16 mouse cellular contexts compared by ENCODE assay signal in genomic region chr4:141269080-141269479, GRCm38 (mm10). TPM values are rescaled to one million over a fixed set of nuclear protein-coding genes. Genes with fewer than 3 reads are reported as not detected.
DNase-seq lines count a peak whose midpoint lies in the region; ATAC-seq and TF ChIP-seq lines count a peak whose summit lies in the region.
"Had no signal": no experiment of that assay in that cellular context is flagged by ENCODE, and none has a peak within 500 bp of the region (broad histone marks: within the 10 kb centered on the region; RNA-seq: fewer than 3 reads in every experiment).

No protein-coding gene starts in this region.

- no peak overlapping the region for H3K9ac ChIP-seq in liver, adult 2 months (ENCODE audit: low read depth, low read length)
- no peak overlapping the region for H3K9ac ChIP-seq in liver, embryonic 11.5 days (ENCODE audit: low read depth, low read length)
- H3K9ac ChIP-seq: intestine, embryonic 15.5 days; limb, embryonic 12.5 days; lung, embryonic 15.5 days had no signal

- H3K9me3 ChIP-seq in liver, embryonic 11.5 days (ENCODE audit: control insufficient read depth, low read length), result no peaks in the 10 kb centered on the region
- H3K9me3 ChIP-seq: intestine, embryonic 15.5 days; lung, embryonic 15.5 days had no signal

- H3K27ac ChIP-seq in liver, adult 2 months (replicated peaks; ENCODE audit: insufficient read depth, low read depth, low read length), result no peak overlapping the region
- no peak overlapping the region for H3K27ac ChIP-seq in liver, embryonic 11.5 days (ENCODE audit: low read depth, low read length)
- H3K27ac ChIP-seq: intestine, embryonic 15.5 days; limb, embryonic 12.5 days; lung, embryonic 15.5 days had no signal

- no peak for ATAC-seq in liver, embryonic 11.5 days (replicated peaks; ENCODE audit: low FRiP score)
- ATAC-seq: intestine, embryonic 15.5 days had no signal

- TF ChIP-seq CTCF in liver, adult 2 months (IDR thresholded peaks at IDR 0.05; ENCODE audit: low read depth, low read length), result peak; percentile 13; the same call in 1 of the 2 replicates

- no peaks in the 10 kb centered on the region for H3K79me2 ChIP-seq in liver, adult 2 months (ENCODE audit: control insufficient read depth, insufficient read depth, low read length)

- no peak overlapping the region for H3K4me2 ChIP-seq in liver, embryonic 11.5 days
- H3K4me2 ChIP-seq: intestine, embryonic 15.5 days; limb, embryonic 12.5 days; lung, embryonic 15.5 days had no signal

- 72% methylated on average over 6 of the region's 6 CpGs for WGBS in liver, adult 2 months
- WGBS in liver, embryonic 11.5 days, result 55% methylated on average over 6 of the region's 6 CpGs

- no peaks in the 10 kb centered on the region for H3K27me3 ChIP-seq in liver, adult 2 months (ENCODE audit: control insufficient read depth, insufficient read depth, low read length)
- peaks cover 7% of the 10 kb centered on the region for H3K27me3 ChIP-seq in liver, embryonic 11.5 days (replicated peaks; ENCODE audit: control insufficient read depth, insufficient read depth, low read length)
- H3K27me3 ChIP-seq: intestine, embryonic 15.5 days; lung, embryonic 15.5 days had no signal

- no peaks in the 10 kb centered on the region for H3K36me3 ChIP-seq in liver, adult 2 months (ENCODE audit: control insufficient read depth, insufficient read depth, low read length)
- H3K36me3 ChIP-seq in liver, embryonic 11.5 days (ENCODE audit: control insufficient read depth, insufficient read depth, low read length), result no peaks in the 10 kb centered on the region
- H3K36me3 ChIP-seq: intestine, embryonic 15.5 days; limb, embryonic 12.5 days; lung, embryonic 15.5 days had no signal

- peaks cover 8% of the 10 kb centered on the region for H3K4me1 ChIP-seq in liver, adult 2 months (ENCODE audit: control insufficient read depth, insufficient read depth, low read length)
- H3K4me1 ChIP-seq in liver, embryonic 11.5 days (replicated peaks; ENCODE audit: control insufficient read depth, insufficient read depth, low read length), result no peaks in the 10 kb centered on the region; the same call in 1 of the 2 replicates

- TF ChIP-seq POLR2A in liver, adult 2 months (IDR thresholded peaks at IDR 0.05; ENCODE audit: extremely low read depth, insufficient read depth, low read length), result no peak

- intact Hi-C loops in heart, postnatal 25 days (cut with DNase I), result loop anchor here (5.0 kb wide), 1 partner anchor 67 kb away; no protein-coding TSS in a partner anchor

- no peak overlapping the region for H3K4me3 ChIP-seq in liver, adult 2 months (ENCODE audit: insufficient read depth, low read depth, low read length)
- H3K4me3 ChIP-seq in liver, embryonic 11.5 days (ENCODE audit: low read depth, low read length), result no peak overlapping the region
- H3K4me3 ChIP-seq: erythroblast, embryonic 14.5 days; intestine, embryonic 15.5 days; limb, embryonic 12.5 days; lung, embryonic 15.5 days had no signal

- no peak for DNase-seq in liver, adult 2 months (ENCODE audit: extremely low read depth, low read depth, low spot score)
- no peak for DNase-seq in liver, embryonic 11.5 days (ENCODE audit: low spot score)
- peak; percentile 37 for DNase-seq in ES-CJ7 (ENCODE audit: low read depth, low spot score)
- peak; percentile 33 for DNase-seq in brain, adult 2 months (ENCODE audit: low read depth, low spot score)
- peak; percentile 17 for DNase-seq in naive thymus-derived CD4-positive, alpha-beta T cell, adult 2 months (ENCODE audit: low read depth)
- no peak for DNase-seq in c-Kit-positive CD71-positive TER-119-positive erythroid progenitor cells, embryonic 14.5 days (ENCODE audit: low spot score)
- no peak for DNase-seq in heart, postnatal 25 days (ENCODE audit: low spot score)
- DNase-seq: adrenal gland, postnatal 36 days; cerebellum, adult 9-10 months; kidney, postnatal 4 days; right cerebral cortex, postnatal 14 days had no signal

RNA-seq across cellular contexts. Expression of gene Arhgef19, which starts 29.8 kb away (rescaled TPM):
- total RNA-seq in liver, adult 2 months (2014; rRNA removed), result 14.4 and 25.8 TPM in 2 replicates
- 34.3 and 64.4 TPM in 2 replicates for polyA plus RNA-seq in liver, adult 2 months (2012; rRNA removed)
- 2.3 and 2.5 TPM in 2 replicates for polyA plus RNA-seq in liver, embryonic 11.5 days (2014; fragmentation: Nextera tagmentation; extraction: Ambion mirVana)
- total RNA-seq in heart, postnatal 25 days (2021), result 10 to 100 TPM; 28.5 to 36.4 TPM
- total RNA-seq: hematopoietic stem cell, adult 5-6 weeks had no signal

RNA-seq across cellular contexts. Expression of gene Epha2, which starts 32.0 kb away (rescaled TPM):
- 7.7 and 9.3 TPM in 2 replicates for total RNA-seq in liver, adult 2 months (2014; rRNA removed)
- polyA plus RNA-seq in liver, adult 2 months (2012; rRNA removed), result 11.6 and 12.0 TPM in 2 replicates
- polyA plus RNA-seq in liver, embryonic 11.5 days (2014; fragmentation: Nextera tagmentation; extraction: Ambion mirVana), result 2.5 and 2.9 TPM in 2 replicates
- 1 to 10 TPM; 6.8 to 7.7 TPM for total RNA-seq in heart, postnatal 25 days (2021)
- total RNA-seq: hematopoietic stem cell, adult 5-6 weeks had no signal
- polyA plus RNA-seq: erythroblast, embryonic 14.5 days had no signal

RNA-seq across cellular contexts. Expression of gene Rsg1, which starts 55.3 kb away (rescaled TPM):
- 0.40 and 0.55 TPM in 2 replicates for total RNA-seq in liver, adult 2 months (2014; rRNA removed)
- polyA plus RNA-seq in liver, adult 2 months (2012; rRNA removed), result 0.40 and 0.50 TPM in 2 replicates
- polyA plus RNA-seq in liver, embryonic 11.5 days (2014; fragmentation: Nextera tagmentation; extraction: Ambion mirVana), result 4.5 and 4.6 TPM in 2 replicates
- total RNA-seq in heart, postnatal 25 days (2021), result under 1 TPM; 0.45 to 0.60 TPM
- polyA plus RNA-seq: erythroblast, embryonic 14.5 days had no signal

Comparison
In these comparisons a context has a peak if more than half of its experiments do, and no peak if none do; other contexts are left out.
1. DNase-seq: peak in ES-CJ7 (single experiment), brain, adult 2 months (single experiment) and naive thymus-derived CD4-positive, alpha-beta T cell, adult 2 months (single experiment); none in liver, adult 2 months (single experiment), liver, embryonic 11.5 days (single experiment), c-Kit-positive CD71-positive TER-119-positive erythroid progenitor cells, embryonic 14.5 days (single experiment) and heart, postnatal 25 days (single experiment).